Mouse (Mus musculus): ENCODE results near the gene Plcd4.

- TF ChIP-seq CTCF (IDR thresholded peaks at IDR 0.05; ENCODE audit: extremely low read depth, insufficient read depth, insufficient read length, insufficient replicate concordance) = no peak
- TF ChIP-seq POLR2A (IDR thresholded peaks at IDR 0.05; ENCODE audit: low read depth, low read length) = no peak
These were observed 22.8 kb upstream of the Plcd4 start for GRCm38 (mm10) chr1:74519875-74520274.

All from spleen, adult 2 months (tissue).